Mouse (Mus musculus) liver, postnatal 0 days (tissue): ENCODE results near the gene Olfr924. TPM values are rescaled to one million over a fixed set of nuclear protein-coding genes. Genes with fewer than 3 reads are reported as not detected.
"Not testable (repeated sequence)": the region's sequence is repeated elsewhere in the genome, so short reads cannot be mapped to it uniquely, and the experiment has no call there.

Source experiments
- ATAC-seq: fragments of 200-750 bp; cut with Nextera tagmentation; 2 replicates; pipeline ENCODE4 v1.8.0; 2017; ENCODE audit warnings: mild to moderate bottlenecking, moderate library complexity
- DNase-seq: peaks from one replicate; pipeline ENCODE4 v3.0.0-alpha.2; 2016
- H3K27ac ChIP-seq: fragments of 300-500 bp; sonication (generic); 2 replicates; pipeline ENCODE4 v1.5.1; 2014; ENCODE audit warnings: antibody characterized with exemption, moderate library complexity, mild to moderate bottlenecking, low read depth
- H3K27me3 ChIP-seq: fragments of 300-500 bp; sonication (generic); 2 replicates; pipeline ENCODE4 v1.6.1; 2014; ENCODE audit warnings: low read length, control low read depth, mixed read lengths; ENCODE audit not compliant: insufficient read depth
- H3K36me3 ChIP-seq: fragments of 300-500 bp; sonication (generic); replicated peaks from 2 replicates; pipeline ENCODE4 v1.6.1; 2014; ENCODE audit warnings: mild to moderate bottlenecking, control low read depth, low read length, moderate library complexity, mixed read lengths; ENCODE audit not compliant: insufficient read depth
- H3K4me1 ChIP-seq: fragments of 300-500 bp; sonication (generic); 2 replicates; pipeline ENCODE4 v1.6.1; 2014; ENCODE audit warnings: antibody characterized with exemption, mild to moderate bottlenecking, control low read depth; ENCODE audit not compliant: insufficient read depth
- H3K4me2 ChIP-seq: fragments of 300-500 bp; sonication (generic); 2 replicates; pipeline ENCODE4 v1.6.1; 2014; ENCODE audit warnings: low read depth, mild to moderate bottlenecking, low read length, moderate library complexity, mixed read lengths
- H3K4me3 ChIP-seq: fragments of 300-500 bp; sonication (generic); 2 replicates; pipeline ENCODE4 v1.5.1; 2014; ENCODE audit warnings: low read depth, low read length
- H3K9ac ChIP-seq: fragments of 300-500 bp; sonication (generic); replicated peaks from 2 replicates; pipeline ENCODE4 v1.6.1; 2014; ENCODE audit warnings: mild to moderate bottlenecking, moderate library complexity
- H3K9me3 ChIP-seq: fragments of 300-500 bp; sonication (generic); 2 replicates; pipeline ENCODE4 v1.6.1; 2016; ENCODE audit warnings: mild to moderate bottlenecking, control low read depth, low read length, mixed read lengths
- CTCF ChIP-seq: sonication (generic); IDR thresholded peaks from 2 replicates; pipeline ENCODE4 v1.5.1; 2016; ENCODE audit warnings: antibody characterized with exemption, low read depth
- EP300 ChIP-seq: IDR thresholded peaks from 2 replicates; pipeline ENCODE4 v1.6.1; 2016; ENCODE audit warnings: antibody characterized with exemption, low read depth, mild to moderate bottlenecking
- WGBS: fragments of 180-500 bp; shearing (Covaris S2); extraction: QIAGEN DNeasy Blood & Tissue Kit; methylation state at CpG from one replicate; pipeline ENCODE4 v1.1.7; 2014; ENCODE audit not compliant: insufficient replicate concordance; 5-methylcytosine and 5-hydroxymethylcytosine counted together
- polyA plus RNA-seq: library from polyadenylated mRNA; unstranded; fragments of >200 nt; fragmentation: Nextera tagmentation; extraction: Ambion mirVana; gene quantifications from 2 replicates; pipeline ENCODE4 v1.2.1, GENCODE M21; 2015

Gene Olfr924
- not detected in 2 replicates for polyA plus RNA-seq

DNA sequence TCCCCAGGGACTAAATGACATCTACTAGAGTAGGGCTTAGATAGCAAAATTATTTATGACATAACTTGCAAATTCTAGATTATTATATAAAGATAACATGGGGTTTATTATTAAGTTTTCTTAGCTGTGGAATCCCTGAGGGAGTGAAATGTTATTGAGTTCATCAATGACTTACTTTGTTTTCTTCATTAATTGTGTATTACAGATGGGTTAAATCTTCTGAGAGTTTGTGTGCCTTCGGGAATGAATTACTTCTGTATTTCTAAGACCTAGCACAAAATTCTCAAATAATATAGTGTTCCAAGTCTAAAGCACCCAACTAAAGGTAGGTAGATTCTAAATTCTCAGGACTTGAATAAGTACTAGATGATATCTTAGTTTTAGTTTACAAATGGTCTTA lies at the start of gene Olfr924:
TSS of gene Olfr924 (plus strand) at position 301 of the 400 bp plus-strand sequence.
- ATAC-seq (no peak), DNase-seq (no peak)
- Histone ChIP-seq H3K27me3 (no peaks in the 10 kb centered on the region), H3K9me3 (no peaks in the 10 kb centered on the region), H3K36me3 (no peaks in the 10 kb centered on the region), H3K9ac (no peak within 1 kb of the TSS), H3K4me2 (no peak within 1 kb of the TSS), H3K27ac (no peak within 1 kb of the TSS), H3K4me3 (no peak within 1 kb of the TSS), H3K4me1 (no peaks in the 10 kb centered on the region)
- TF ChIP-seq CTCF = no peak
- TF ChIP-seq EP300 = no peak
- 85% methylated on average over 1 of the region's 1 CpGs for WGBS

DNA sequence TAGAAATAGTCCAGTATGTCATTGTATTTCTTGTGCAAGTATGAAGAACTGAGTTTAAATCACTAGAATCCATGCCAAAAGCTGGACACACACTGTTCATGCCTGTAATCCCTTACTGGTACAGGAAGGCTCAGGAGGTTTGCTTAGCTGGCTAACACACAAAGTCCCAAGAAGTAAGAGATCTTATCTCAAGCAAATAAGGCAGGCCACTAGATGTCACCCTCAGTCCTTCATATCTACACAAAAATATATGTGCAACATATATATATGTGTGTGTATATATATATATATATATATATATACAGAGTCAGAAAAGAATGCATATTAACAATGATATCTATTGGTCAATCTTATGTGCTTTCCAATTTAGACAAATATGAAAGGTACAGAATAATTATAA lies 38.6 kb upstream of the Olfr924 start:
- ATAC-seq (no peak), DNase-seq (no peak)
- Histone ChIP-seq H3K4me2 (no peak overlapping the region), H3K9me3 (no peaks in the 10 kb centered on the region), H3K9ac (no peak overlapping the region), H3K27ac (no peak overlapping the region), H3K36me3 (no peaks in the 10 kb centered on the region), H3K27me3 (no peaks in the 10 kb centered on the region), H3K4me1 (no peaks in the 10 kb centered on the region), H3K4me3 (no peak overlapping the region)
- TF ChIP-seq EP300 (no peak), CTCF (no peak)

DNA sequence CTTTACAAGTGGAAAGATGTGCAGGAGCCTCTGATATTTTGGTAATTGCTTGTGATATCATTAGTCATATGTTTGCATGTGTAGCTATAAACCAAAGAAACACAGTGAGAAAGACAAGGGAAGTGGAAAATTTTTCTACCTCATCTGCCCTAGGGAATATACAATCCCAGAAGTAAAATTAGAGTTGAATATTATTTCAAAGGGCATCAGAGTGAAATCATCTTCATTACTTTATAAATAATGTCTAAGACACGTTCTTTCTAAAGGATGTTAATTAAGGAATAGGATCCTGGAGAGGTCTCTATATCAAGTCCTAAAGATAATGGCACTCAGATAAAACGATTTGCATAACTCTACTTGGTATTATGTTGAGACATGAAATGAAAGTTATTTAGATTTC lies 29.9 kb upstream of the Olfr924 start, which contains the start of gene Olfr922:
TSS of gene Olfr922 (plus strand) at position 301 of the 400 bp plus-strand sequence.
- WGBS = 50% methylated on average over 2 of the region's 2 CpGs
- Histone ChIP-seq H3K4me3 (no peak within 1 kb of the TSS), H3K27ac (no peak within 1 kb of the TSS), H3K4me2 (no peak within 1 kb of the TSS), H3K36me3 (no peaks in the 10 kb centered on the region), H3K9ac (no peak within 1 kb of the TSS), H3K4me1 (no peaks in the 10 kb centered on the region), H3K27me3 (no peaks in the 10 kb centered on the region), H3K9me3 (no peaks in the 10 kb centered on the region)
- no peak for TF ChIP-seq CTCF
- TF ChIP-seq EP300 = no peak
- ATAC-seq (no peak), DNase-seq (no peak)

DNA sequence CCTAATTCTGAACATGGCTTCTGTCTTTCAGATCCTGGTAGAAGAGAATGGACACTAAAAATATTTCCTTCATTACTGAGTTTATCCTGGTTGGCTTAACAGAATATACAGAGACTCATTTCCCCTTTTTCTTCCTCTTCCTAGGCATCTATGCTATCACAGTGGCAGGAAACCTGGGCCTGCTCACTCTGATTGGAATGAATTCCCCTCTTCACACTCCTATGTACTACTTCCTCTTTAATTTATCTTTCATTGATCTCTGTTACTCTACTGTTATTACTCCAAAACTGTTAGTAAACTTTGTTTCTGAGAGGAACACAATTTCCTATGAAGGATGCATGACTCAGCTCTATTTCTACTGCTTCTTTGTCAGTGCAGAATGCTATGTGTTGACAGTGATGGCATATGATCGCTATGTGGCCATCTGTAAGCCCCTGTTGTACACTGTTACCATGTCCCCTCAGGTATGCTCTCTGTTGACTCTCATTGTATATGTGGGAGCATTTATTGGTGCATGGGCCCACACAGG lies 28.7 kb upstream of the Olfr924 start:
- WGBS = 72% methylated on average over 1 of the region's 1 CpGs
- H3K27me3 ChIP-seq = no peaks in the 10 kb centered on the region
- no peak for DNase-seq
- no peak overlapping the region for H3K4me2 ChIP-seq
- H3K9ac ChIP-seq = no peak overlapping the region
- TF ChIP-seq EP300 = no peak
- no peak for TF ChIP-seq CTCF
- no peaks in the 10 kb centered on the region for H3K4me1 ChIP-seq
- H3K9me3 ChIP-seq = no peaks in the 10 kb centered on the region
- no peak overlapping the region for H3K27ac ChIP-seq
- no peak for ATAC-seq
- H3K36me3 ChIP-seq = no peaks in the 10 kb centered on the region
- H3K4me3 ChIP-seq = no peak overlapping the region

DNA sequence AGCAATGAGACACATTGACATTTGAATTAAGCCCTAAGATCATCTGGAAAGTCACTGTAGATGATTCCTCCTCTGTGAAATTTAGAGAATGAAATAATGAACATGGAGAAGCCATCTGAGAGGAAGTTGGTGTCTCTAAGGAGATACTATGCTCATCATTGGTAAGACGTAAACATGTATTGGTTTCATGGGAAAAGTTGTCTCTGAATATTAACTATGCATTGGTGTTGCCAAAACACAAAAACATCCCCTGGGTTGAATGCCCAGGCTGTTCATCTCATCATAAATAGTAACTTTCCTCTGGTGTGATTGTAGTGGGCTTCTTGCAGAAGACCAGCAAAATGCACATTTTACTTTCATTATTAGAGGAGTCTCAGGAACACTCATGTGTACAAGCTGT lies 18.0 kb upstream of the Olfr924 start, which contains the start of gene Olfr923:
TSS of gene Olfr923 (plus strand) at position 301 of the 400 bp plus-strand sequence.
- Histone ChIP-seq H3K4me3 (no peak within 1 kb of the TSS), H3K4me2 (no peak within 1 kb of the TSS), H3K9me3 (no peaks in the 10 kb centered on the region), H3K9ac (no peak within 1 kb of the TSS), H3K36me3 (no peaks in the 10 kb centered on the region), H3K27me3 (no peaks in the 10 kb centered on the region), H3K4me1 (no peaks in the 10 kb centered on the region), H3K27ac (no peak within 1 kb of the TSS)
- ATAC-seq (no peak), DNase-seq (no peak)
- 77% methylated on average over 1 of the region's 1 CpGs for WGBS
- TF ChIP-seq EP300 = no peak
- no peak for TF ChIP-seq CTCF

DNA sequence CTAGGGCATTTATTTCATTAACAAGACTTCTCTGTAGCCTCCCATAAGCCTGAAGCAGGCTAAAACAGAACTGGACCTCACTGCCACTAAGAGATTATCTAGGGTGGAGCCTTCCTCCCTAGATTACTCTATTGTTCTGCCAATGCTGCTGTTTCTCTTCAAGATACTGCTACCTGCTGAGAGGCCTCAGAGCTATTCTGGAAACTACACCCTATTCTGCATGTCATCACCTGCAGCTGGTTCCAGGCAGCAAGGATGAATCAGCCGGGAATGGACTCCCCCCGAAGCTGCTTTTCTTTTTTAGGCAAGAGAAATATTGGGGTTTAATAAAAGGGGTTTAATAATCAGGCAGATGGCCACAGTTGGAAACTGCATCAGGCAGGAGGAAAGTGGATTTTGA lies 11.2 kb upstream of the Olfr924 start:
- no peak for DNase-seq
- ATAC-seq = no peak
- no peaks in the 10 kb centered on the region for H3K9me3 ChIP-seq
- H3K4me3 ChIP-seq = no peak overlapping the region
- no peak for TF ChIP-seq EP300
- no peak for TF ChIP-seq CTCF
- H3K9ac ChIP-seq = no peak overlapping the region
- H3K4me2 ChIP-seq = no peak overlapping the region
- WGBS = 69% methylated on average over 2 of the region's 2 CpGs
- no peaks in the 10 kb centered on the region for H3K4me1 ChIP-seq
- H3K27ac ChIP-seq = no peak overlapping the region
- H3K36me3 ChIP-seq = no peaks in the 10 kb centered on the region
- H3K27me3 ChIP-seq = no peaks in the 10 kb centered on the region

DNA sequence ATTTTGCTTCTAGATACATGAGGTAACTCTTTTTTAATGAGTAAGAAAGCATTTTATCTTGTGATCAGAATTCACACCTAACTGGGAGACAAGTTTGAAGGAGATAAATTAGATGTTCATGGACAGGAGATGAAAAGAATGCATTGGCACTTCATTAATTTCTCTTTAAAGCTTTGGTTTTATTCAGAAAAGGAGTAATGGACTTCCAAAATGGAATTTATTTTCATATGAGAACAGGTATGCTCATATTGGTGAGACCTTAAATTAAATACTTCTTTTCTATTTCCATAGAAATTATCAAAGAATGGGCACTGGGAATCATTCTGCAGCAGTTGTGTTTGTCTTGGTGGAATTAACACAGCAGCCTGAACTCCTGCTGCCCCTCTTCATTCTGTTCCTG lies 10.5 kb downstream of the Olfr924 start, which contains the start of gene Olfr26:
TSS of gene Olfr26 (plus strand) at position 301 of the 400 bp plus-strand sequence.
- H3K9me3 ChIP-seq = no peaks in the 10 kb centered on the region
- H3K4me1 ChIP-seq = no peaks in the 10 kb centered on the region
- no peak within 1 kb of the TSS for H3K4me3 ChIP-seq
- H3K27ac ChIP-seq = no peak within 1 kb of the TSS
- no peak within 1 kb of the TSS for H3K9ac ChIP-seq
- TF ChIP-seq EP300 (no peak), CTCF (no peak)
- H3K36me3 ChIP-seq = no peaks in the 10 kb centered on the region
- DNase-seq (no peak), ATAC-seq (no peak)
- no peaks in the 10 kb centered on the region for H3K27me3 ChIP-seq
- no peak within 1 kb of the TSS for H3K4me2 ChIP-seq

DNA sequence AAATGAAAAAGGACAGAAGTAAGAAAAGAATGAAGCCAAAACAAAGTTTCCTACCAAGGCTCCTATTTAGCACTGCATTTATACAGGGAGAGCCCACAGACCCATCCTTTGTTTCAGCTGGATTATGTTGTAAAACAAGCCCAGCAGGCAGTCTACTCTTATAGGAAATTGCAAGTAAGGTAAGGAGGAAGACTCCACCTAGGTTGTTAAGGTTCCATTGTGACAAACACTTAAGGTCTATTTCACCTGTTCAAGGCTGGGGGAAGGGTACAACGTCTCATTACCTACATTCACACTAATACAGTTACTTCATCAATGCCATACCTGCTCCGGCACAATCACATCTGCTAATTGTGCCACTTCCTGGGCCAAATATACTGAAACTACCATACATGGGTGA lies 30.6 kb downstream of the Olfr924 start:
- 52% methylated on average over 2 of the region's 2 CpGs for WGBS

More for the DNA sequence above, 30.6 kb downstream of the Olfr924 start:
- not testable (repeated sequence) for H3K27me3 ChIP-seq, H3K9ac ChIP-seq, DNase-seq, H3K4me3 ChIP-seq, H3K4me2 ChIP-seq, ATAC-seq, H3K27ac ChIP-seq, H3K9me3 ChIP-seq, H3K36me3 ChIP-seq, H3K4me1 ChIP-seq
